Mouse (Mus musculus) mouse embryonic stem cell (cell line): ENCODE data around the gene Aldh1a1.

Experiments used
- in situ Hi-C, 2 experiments: fragments of 300-500 bp; cut with MboI; formaldehyde crosslinking; loops; 1 replicate in 1 of 2; 3 replicates in 1 of 2; pipeline ENCODE4 v1.14.3; 2019 to 2020; ENCODE audit warnings: low sequenced_read_pairs in 2 of 2, low pct_unique_long_range_greater_than_20kb in 1 of 2, mixed read lengths in 1 of 2; ENCODE audit not compliant: unreplicated experiment in 1 of 2

Aldh1a1 gene

GRCm38 (mm10) chr19:20543816-20544215, 51.3 kb downstream of the Aldh1a1 start:
- in situ Hi-C loops = no loop called here

GRCm38 (mm10) chr19:20544941-20545340, 52.4 kb downstream of the Aldh1a1 start:
- in situ Hi-C loops = no loop called here

DNA sequence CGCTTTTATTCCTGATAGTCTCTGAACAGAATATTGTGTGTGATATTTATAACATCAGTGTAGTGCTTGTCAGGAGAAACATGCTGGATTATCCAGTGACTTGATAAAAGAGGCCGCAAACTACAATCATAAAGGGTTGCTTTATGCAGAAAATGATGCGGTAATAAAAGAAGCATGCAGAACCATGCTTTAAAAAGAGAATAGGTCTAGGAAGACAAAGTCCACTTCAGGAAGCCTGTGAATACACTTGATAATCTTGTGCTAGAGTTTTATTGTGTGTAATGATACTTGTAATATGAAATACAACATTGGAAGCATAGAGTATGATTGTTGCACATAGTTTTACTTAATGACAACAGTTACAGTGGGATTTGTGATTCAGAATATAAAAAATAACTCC, 54.5 kb downstream of the Aldh1a1 start:
- in situ Hi-C loops = no loop called here

DNA sequence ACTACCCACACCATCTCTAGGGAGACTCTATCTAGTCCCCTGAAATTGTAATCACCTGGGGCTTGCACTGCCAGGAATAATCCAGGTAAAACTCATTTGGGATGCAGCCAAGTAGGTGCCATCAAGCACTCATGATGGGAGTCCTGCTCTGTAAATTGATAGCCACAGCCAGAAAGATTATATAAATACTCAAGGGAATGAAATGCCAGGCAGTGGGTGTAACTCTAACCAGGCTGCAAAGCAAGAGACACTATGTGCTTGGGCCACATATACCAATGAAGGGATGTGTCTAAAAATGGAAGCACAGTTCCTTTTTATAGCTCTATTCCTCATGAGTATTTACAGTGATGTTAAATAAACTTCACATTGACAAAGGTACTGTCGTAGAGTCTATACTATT, 56.9 kb downstream of the Aldh1a1 start:
- in situ Hi-C loops = no loop called here

DNA sequence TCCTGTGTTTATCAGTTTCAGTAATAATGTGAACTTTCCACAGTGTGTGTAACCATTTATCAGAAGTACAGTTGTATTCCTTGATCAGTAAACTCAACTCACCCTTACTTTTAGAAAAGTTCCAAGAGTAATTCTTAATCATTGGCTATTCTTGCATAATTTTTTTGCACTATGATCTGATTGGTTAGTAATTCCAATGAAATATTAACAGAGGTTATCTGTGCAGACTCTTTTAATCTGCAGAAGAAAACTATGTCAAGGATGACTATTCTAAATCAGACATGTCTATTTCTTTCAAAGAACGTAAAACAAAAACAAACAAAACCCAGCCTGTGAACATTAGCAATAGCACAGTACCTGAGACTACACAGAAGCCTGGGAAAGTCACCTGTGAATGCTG, 62.9 kb downstream of the Aldh1a1 start:
- in situ Hi-C loops = no loop called here

DNA sequence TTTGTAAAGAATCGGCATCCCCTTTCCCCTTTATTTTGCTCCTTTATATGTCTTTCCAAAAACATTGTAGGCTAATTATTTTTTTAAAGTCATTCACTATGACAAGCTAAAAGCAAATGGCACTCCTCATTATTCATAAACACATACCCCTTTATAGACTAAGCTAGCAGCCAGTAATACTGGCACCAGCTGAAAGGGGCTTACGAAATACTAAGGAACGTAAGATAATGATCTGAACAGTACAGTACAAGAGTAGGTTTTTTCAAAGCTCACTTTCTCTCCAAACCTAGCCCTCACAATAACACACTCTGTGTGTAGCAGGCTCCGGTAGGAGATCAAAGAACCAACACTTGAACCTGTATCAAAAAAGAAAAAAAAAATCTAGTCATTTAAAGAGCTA, 64.7 kb downstream of the Aldh1a1 start:
- in situ Hi-C loops = no loop called here

DNA sequence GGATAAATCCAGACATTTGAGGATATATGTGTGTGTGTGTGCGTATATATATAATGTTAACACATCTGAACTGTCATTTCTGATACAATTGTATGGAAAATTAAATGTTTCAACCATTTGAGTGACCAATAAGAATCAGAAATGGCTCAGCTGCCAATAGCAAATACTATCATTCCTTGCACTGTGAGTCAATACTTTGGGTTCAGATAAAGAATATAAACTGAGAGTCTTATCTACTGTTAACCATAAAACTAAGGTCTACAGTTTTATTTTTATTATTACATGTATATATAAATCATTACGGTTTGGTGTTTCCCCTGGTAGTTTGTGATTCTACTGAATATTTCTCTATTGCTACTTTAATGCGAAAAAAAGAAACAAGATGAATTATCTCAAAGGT, 65.6 kb downstream of the Aldh1a1 start:
- in situ Hi-C loops = no loop called here

- in situ Hi-C loops = no loop called here
Observed at GRCm38 (mm10) chr19:20558544-20558943, 66.0 kb downstream of the Aldh1a1 start.

DNA sequence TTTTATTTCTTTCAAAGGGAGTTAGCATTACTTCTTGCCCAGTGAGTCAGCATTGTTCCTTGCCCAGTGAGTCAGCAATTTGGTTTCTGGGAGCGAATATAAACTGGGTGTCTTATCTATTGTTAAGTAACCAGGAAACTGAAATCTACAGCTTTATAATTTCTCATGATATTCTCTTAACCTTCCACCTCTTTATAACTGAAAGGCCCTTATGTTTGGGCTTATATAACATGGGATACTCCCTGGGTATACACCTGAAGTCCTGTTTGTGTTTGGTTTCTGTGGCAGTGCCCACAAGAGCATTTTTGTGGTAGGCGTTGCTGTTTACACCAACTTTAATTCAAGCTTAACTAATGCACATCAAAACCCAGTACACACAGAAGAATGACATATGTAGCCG, 66.4 kb downstream of the Aldh1a1 start:
- in situ Hi-C loops = no loop called here

GRCm38 (mm10) chr19:20559952-20560351, 67.4 kb downstream of the Aldh1a1 start:
- in situ Hi-C loops = no loop called here

- in situ Hi-C loops = no loop called here
Observed at GRCm38 (mm10) chr19:20562396-20562795, 69.9 kb downstream of the Aldh1a1 start.

GRCm38 (mm10) chr19:20566294-20566693, 73.8 kb downstream of the Aldh1a1 start:
- in situ Hi-C loops = no loop called here

GRCm38 (mm10) chr19:20567039-20567438, 74.5 kb downstream of the Aldh1a1 start:
- in situ Hi-C loops = no loop called here

DNA sequence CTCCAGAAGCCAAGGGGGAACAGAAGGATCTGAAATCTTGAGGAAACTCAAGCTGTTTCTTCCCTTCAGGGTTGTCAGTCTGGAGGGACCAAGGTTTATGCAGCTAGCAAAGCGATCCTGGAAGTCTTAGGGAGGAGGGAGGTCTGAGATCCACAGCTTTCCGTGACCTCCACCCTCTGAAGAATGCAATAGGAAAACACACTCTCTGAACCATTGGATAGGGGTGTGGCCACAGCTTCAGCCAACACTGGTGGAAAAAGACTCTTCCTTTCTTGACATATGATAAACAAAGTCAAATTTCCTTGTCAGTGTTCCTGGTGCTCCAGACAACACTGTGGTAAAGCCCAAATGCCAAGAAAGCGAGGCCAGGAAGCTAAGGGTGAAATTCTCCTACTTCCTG, 84.5 kb downstream of the Aldh1a1 start:
- in situ Hi-C loops = no loop called here

DNA sequence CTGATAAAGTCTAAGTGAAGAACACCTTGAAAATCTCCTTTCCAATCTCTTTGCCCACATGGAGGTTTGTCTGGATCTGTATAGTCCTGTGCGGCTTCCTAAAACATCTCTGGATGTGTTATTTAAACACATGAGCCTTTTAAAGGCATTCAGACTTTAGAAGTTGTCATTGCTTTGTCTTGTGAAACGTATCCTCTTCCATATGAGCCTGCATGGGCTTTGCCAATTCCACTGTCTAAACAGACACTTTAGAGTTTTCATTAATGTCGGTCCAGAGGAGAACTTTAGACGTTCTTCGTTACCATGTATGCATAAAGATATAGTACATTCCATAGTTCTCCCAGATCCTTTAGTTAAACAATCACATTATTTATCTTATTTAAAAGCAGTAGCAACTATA, 84.9 kb downstream of the Aldh1a1 start:
- in situ Hi-C loops = no loop called here

DNA sequence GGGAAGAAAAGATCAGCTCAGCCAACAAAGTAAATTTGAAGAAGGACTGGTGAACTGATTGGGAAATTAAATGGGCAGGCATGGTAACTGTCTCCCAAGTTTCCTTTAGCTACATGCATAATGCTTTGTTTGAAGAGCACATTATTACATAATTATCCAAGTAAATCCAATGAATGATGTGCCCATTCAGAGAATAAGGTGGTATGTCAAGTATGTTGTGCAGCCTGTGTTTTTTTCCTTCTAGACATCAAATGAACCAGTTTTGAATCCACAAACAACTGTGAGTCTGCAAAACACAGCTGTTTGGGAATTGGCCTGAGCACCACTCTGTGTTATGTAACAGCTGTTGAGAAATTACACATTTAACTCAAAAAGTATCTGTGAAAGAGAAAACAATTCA, 107.4 kb downstream of the Aldh1a1 start:
- in situ Hi-C loops = no loop called here

DNA sequence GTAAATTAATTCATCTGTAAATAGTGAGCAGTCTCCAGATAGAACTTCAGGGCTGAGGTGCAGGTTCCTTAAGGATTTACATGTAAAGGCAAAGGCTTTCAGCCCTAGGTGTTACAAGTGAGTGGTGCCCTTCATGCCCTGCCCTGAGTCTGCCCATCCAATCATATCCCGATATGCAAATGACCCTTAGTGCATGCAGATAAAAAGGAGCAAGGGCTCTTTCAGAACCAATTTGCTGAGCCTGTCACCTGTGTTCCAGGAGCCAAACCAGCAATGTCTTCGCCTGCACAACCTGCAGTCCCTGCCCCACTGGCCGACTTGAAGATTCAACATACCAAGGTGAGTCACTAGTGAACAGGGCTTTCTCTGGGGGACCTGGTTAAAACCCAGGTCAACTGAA, 109.2 kb downstream of the Aldh1a1 start:
- in situ Hi-C loops = no loop called here

DNA sequence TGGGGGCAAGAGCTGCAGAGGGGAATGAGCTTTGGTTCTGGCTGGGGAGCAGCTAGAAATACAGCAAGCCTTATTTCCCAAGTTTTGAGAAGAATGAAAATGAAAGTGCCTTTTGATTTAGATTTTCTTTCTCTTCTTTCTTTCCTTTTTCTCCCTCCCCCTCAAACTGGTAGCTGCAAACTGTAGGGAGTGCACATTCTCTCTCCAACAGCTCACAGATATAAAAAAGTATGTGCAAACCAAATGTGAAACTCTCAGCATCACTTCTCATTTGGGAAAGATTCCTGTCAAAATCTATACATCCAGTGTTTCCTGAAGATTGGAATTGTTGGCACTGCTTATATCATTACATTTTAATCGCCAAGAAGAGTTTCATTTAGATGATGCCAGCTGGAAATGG, 110.7 kb downstream of the Aldh1a1 start:
- in situ Hi-C loops = no loop called here

- in situ Hi-C loops = no loop called here
Observed at GRCm38 (mm10) chr19:20603866-20604265, 111.4 kb downstream of the Aldh1a1 start.

GRCm38 (mm10) chr19:20614252-20614930, 121.9 kb downstream of the Aldh1a1 start:
- in situ Hi-C loops = no loop called here

DNA sequence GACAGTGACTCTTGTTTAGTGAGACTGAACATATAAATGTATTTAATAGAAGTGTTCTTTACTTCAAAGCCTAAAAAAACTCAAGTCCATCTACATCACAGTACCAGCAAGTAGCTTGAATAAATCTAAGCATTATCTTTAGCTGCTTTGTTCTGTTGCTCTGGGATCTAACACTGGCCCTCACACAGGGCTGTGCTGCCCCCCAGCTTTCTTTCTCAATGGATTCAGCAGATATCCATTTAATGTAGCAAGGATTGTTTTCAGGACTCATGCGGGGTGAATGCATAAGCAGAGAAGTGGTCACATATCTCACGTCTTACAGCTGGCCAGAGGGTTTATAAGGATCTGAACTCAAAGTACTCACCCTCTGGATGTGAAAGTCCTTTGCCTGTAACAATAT, 129.9 kb downstream of the Aldh1a1 start:
- in situ Hi-C loops = no loop called here
